Mouse (Mus musculus) midbrain, embryonic 12.5 days (tissue): ENCODE data around the gene Il4ra. TPM values are rescaled to one million over a fixed set of nuclear protein-coding genes. Genes with fewer than 3 reads are reported as not detected.

Experiments used
- ATAC-seq: fragments of 200-750 bp; cut with Nextera tagmentation; 2 replicates; pipeline ENCODE4 v1.8.0; 2017; ENCODE audit warnings: low read depth, moderate TSS enrichment, moderate library complexity; ENCODE audit not compliant: low FRiP score
- H3K27ac ChIP-seq: fragments of 300-500 bp; sonication (generic); replicated peaks from 2 replicates; pipeline ENCODE4 v1.5.1; 2016; ENCODE audit warnings: mild to moderate bottlenecking
- H3K27me3 ChIP-seq: fragments of 300-500 bp; sonication (generic); 2 replicates; pipeline ENCODE4 v1.6.1; 2016; ENCODE audit warnings: mild to moderate bottlenecking
- H3K36me3 ChIP-seq: fragments of 300-500 bp; sonication (generic); 2 replicates; pipeline ENCODE4 v1.6.1; 2016
- H3K4me1 ChIP-seq: fragments of 300-500 bp; sonication (generic); 2 replicates; pipeline ENCODE4 v1.6.1; 2016
- H3K4me2 ChIP-seq: fragments of 300-500 bp; sonication (generic); replicated peaks from 2 replicates; pipeline ENCODE4 v1.6.1; 2016; ENCODE audit warnings: mild to moderate bottlenecking, moderate library complexity
- H3K4me3 ChIP-seq: fragments of 300-500 bp; sonication (generic); 2 replicates; pipeline ENCODE4 v1.5.1; 2016; ENCODE audit warnings: mild to moderate bottlenecking
- H3K9ac ChIP-seq: fragments of 300-500 bp; sonication (generic); replicated peaks from 2 replicates; pipeline ENCODE4 v1.6.1; 2016; ENCODE audit warnings: mild to moderate bottlenecking, moderate library complexity
- H3K9me3 ChIP-seq: fragments of 300-500 bp; sonication (generic); 2 replicates; pipeline ENCODE4 v1.6.1; 2016; ENCODE audit warnings: mild to moderate bottlenecking
- WGBS: fragments of 180-500 bp; shearing (Covaris S2); methylation state at CpG from one replicate; pipeline ENCODE4 v1.1.7; 2016; 5-methylcytosine and 5-hydroxymethylcytosine counted together
- polyA plus RNA-seq: library from polyadenylated mRNA; unstranded; fragments of >200 nt; fragmentation: Nextera tagmentation; extraction: Ambion mirVana; gene quantifications from 2 replicates; pipeline ENCODE4 v1.2.1, GENCODE M21; 2016

Il4ra gene
- polyA plus RNA-seq, 1 experiment from 2014 or later: 6.1 TPM

GRCm38 (mm10) chr7:125593831-125594230 lies 41.9 kb downstream of the Il4ra start:
- Histone ChIP-seq H3K27ac (no peak overlapping the region), H3K4me2 (no peak overlapping the region), H3K36me3 (no peaks in the 10 kb centered on the region), H3K9me3 (no peaks in the 10 kb centered on the region), H3K4me1 (no peaks in the 10 kb centered on the region), H3K27me3 (no peaks in the 10 kb centered on the region), H3K9ac (no peak overlapping the region), H3K4me3 (no peak overlapping the region)
- ATAC-seq: no peak
- WGBS: 87% methylated on average over 4 of the region's 4 CpGs

DNA sequence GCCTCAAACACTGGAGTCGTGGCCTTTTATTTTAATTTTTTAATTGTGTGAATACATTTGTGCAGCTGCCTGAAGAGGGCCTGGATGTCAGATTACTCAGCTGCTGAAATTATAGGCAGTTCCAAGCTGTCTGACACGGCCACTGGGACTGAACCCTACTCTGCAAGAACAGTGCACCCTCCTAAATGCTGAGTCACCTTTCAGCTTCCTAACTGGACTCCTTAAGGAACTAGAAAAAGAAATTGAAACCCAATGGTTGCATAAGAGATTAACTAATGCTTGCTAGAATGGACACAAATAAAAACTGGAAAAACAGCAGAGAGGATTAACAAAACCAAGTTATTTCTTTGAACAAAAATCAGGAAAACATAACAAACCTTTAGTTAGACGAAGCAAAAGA lies 44.5 kb downstream of the Il4ra start:
- no peaks in the 10 kb centered on the region for H3K4me1 ChIP-seq
- H3K4me3 ChIP-seq: no peak overlapping the region
- no peak overlapping the region for H3K9ac ChIP-seq
- no peaks in the 10 kb centered on the region for H3K36me3 ChIP-seq
- H3K9me3 ChIP-seq: no peaks in the 10 kb centered on the region
- 68% methylated on average over 3 of the region's 3 CpGs for WGBS
- no peak overlapping the region for H3K27ac ChIP-seq
- H3K4me2 ChIP-seq: no peak overlapping the region
- H3K27me3 ChIP-seq: no peaks in the 10 kb centered on the region
- no peak for ATAC-seq

DNA sequence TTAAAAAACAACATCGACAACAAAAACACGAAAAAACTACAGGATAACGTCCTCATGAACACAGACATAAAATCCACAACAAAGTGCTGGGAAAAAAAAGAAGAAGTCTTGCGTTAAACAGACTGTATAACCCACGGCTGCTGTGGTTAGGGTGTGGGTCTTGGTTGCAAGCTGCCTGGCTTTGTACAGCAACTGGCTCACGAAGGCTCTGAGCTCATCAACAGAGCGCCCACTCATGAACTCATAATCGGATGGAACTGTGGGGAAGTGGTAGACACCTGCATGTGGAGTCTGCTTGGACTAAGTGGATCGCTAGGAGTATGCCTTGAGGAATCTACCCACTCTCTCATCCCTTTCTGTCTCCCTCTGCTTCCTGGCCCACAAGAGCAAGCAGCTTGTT lies 45.2 kb downstream of the Il4ra start:
- Histone ChIP-seq H3K9ac (no peak overlapping the region), H3K27me3 (no peaks in the 10 kb centered on the region), H3K4me2 (no peak overlapping the region), H3K9me3 (no peaks in the 10 kb centered on the region), H3K4me1 (no peaks in the 10 kb centered on the region), H3K36me3 (no peaks in the 10 kb centered on the region), H3K27ac (no peak overlapping the region), H3K4me3 (no peak overlapping the region)
- WGBS: 90% methylated on average over 9 of the region's 9 CpGs
- no peak for ATAC-seq

DNA sequence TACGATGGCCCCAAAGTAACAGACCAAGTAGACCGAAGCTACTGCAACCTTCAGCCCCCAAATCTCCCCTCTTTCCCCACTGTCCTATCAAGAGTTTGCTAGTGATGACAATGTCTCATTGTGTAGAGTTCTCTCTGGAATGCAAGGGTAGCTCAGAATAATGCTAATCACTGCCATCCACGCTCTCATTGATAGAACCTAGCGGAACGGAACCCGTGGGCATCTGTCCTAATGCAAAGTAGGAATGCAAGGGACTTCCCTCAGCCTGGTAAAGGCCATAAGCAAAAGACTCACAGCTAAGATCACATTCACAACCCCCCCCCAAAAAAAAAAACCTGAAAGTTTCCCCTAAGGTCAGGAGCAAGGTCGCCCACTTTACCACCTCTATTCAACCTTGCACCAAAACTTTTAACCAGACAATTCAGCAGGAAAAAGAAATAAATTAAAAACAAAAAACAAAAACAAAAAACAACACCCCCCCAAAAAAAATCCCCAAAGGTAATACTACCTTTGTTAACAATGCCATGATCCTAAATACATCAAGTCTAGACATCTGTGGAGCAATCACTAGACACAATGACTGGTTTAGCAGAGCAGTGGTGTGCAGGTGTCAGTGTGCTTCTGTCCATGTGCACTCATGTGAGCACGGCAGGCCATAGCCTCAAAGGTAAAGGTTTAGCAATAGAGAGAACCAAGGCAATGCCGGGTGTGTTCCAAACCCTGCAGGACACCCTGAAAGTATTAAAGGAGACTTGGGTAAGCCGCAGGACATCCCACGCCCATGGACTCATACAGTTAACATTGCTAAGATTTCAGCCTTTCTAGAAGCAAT lies 45.8 kb downstream of the Il4ra start:
- H3K36me3 ChIP-seq: no peaks in the 10 kb centered on the region
- H3K27ac ChIP-seq: no peak overlapping the region
- H3K27me3 ChIP-seq: no peaks in the 10 kb centered on the region
- no peaks in the 10 kb centered on the region for H3K9me3 ChIP-seq
- H3K4me2 ChIP-seq: no peak overlapping the region
- H3K4me3 ChIP-seq: no peak overlapping the region
- H3K9ac ChIP-seq: no peak overlapping the region
- H3K4me1 ChIP-seq: no peaks in the 10 kb centered on the region
- 80% methylated on average over 11 of the region's 11 CpGs for WGBS
- ATAC-seq: no peak

- no peak for ATAC-seq
- Histone ChIP-seq H3K4me3 (no peak overlapping the region), H3K27ac (no peak overlapping the region), H3K9me3 (no peaks in the 10 kb centered on the region), H3K4me2 (no peak overlapping the region), H3K27me3 (no peaks in the 10 kb centered on the region), H3K36me3 (no peaks in the 10 kb centered on the region), H3K4me1 (no peaks in the 10 kb centered on the region), H3K9ac (no peak overlapping the region)
- 68% methylated on average over 4 of the region's 4 CpGs for WGBS
Observed at GRCm38 (mm10) chr7:125599373-125599973, 47.6 kb downstream of the Il4ra start.

DNA sequence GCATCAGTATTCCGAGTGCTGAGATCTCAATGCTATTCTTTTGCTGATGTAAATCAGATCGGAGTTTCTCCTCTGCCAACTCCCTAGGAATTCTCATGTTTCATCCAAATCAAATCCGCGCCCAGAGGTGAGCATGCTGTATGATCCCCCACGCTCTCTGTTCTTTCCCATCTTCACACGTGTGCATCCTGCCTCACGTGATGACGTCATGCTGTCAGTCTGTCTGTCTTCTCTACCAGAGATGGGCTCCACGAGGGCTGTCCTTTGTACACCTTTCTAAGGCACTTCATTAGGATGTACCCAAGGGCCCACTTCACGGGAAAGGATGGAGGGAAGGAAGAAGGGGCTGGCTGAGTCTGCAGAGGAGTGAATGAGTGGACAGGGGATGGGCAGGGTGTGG lies 48.2 kb downstream of the Il4ra start:
- H3K36me3 ChIP-seq: no peaks in the 10 kb centered on the region
- 0 out of 2 replicates have a peak, but pooled peaks cover 4% of the 10 kb centered on the region for H3K27me3 ChIP-seq
- H3K4me2 ChIP-seq: no peak overlapping the region
- no peak for ATAC-seq
- no peak overlapping the region for H3K9ac ChIP-seq
- H3K4me3 ChIP-seq: no peak overlapping the region
- H3K9me3 ChIP-seq: no peaks in the 10 kb centered on the region
- H3K27ac ChIP-seq: no peak overlapping the region
- 81% methylated on average over 10 of the region's 10 CpGs for WGBS
- H3K4me1 ChIP-seq: no peaks in the 10 kb centered on the region

DNA sequence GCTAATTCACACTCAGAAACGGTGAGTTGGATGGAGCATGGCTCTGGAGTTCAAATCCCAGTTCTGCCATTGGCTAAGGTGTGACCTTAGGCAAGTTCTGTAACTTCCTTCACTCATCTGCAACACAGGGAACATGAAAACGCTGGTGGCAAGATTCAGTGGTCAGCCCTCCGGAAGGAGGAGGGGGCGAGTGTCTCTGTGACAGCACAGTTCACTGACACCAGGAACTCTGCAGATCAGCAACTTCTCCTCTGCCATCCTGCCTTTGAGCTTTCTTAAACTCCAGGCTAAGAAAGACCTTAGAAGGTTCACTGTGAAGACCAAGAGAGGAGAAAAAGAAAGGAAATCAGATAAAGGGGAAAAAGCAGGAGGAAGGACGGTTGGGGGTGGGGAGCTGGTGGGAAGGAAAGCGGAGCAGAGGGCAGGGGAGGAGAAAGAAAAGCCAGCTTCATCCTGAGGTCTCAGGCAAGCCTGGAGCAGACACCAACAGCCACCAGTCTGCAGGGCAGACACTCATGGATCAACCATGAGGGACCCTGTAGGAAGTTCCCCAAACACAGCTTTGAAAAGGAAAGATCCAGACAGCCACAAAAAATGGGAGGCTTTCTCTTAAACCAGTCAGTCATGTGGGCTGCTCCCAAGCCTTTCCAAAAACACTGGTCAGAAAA lies 48.8 kb downstream of the Il4ra start:
- H3K4me3 ChIP-seq: no peak overlapping the region
- WGBS: 62% methylated on average over 6 of the region's 6 CpGs
- H3K36me3 ChIP-seq: no peaks in the 10 kb centered on the region
- no peaks in the 10 kb centered on the region for H3K9me3 ChIP-seq
- H3K9ac ChIP-seq: no peak overlapping the region
- no peak for ATAC-seq
- H3K27me3 ChIP-seq: 0 out of 2 replicates have a peak, but pooled peaks cover 4% of the 10 kb centered on the region
- H3K27ac ChIP-seq: no peak overlapping the region
- no peak overlapping the region for H3K4me2 ChIP-seq
- H3K4me1 ChIP-seq: no peaks in the 10 kb centered on the region

DNA sequence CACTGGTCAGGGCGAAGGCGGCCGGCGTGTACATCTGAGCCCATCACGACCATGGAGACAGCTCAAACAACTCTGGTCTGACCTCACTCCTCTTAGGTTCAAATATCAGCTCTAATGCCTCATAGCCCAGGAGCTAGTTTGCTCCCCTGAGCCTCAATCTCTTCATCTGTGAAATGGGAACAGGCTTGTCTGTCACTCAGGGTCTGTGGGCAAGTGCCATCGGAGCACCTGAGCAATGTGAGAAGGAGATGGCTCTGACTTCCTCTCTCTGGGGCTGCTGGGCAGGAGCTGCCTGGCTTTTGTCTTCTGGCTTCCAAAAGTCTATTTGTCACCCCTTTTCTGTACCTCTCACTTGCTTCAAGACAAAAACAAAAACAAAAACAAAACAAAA lies 49.4 kb downstream of the Il4ra start:
- H3K4me3 ChIP-seq: no peak overlapping the region
- no peak for ATAC-seq
- H3K9ac ChIP-seq: no peak overlapping the region
- no peak overlapping the region for H3K27ac ChIP-seq
- no peaks in the 10 kb centered on the region for H3K36me3 ChIP-seq
- 85% methylated on average over 6 of the region's 6 CpGs for WGBS
- no peaks in the 10 kb centered on the region for H3K4me1 ChIP-seq
- no peaks in the 10 kb centered on the region for H3K9me3 ChIP-seq
- H3K27me3 ChIP-seq: 0 out of 2 replicates have a peak, but pooled peaks cover 4% of the 10 kb centered on the region
- no peak overlapping the region for H3K4me2 ChIP-seq

- Histone ChIP-seq H3K4me1 (no peaks in the 10 kb centered on the region), H3K4me2 (no peak overlapping the region), H3K27ac (no peak overlapping the region), H3K27me3 (0 out of 2 replicates have a peak, but pooled peaks cover 4% of the 10 kb centered on the region), H3K9me3 (no peaks in the 10 kb centered on the region), H3K4me3 (no peak overlapping the region), H3K36me3 (no peaks in the 10 kb centered on the region), H3K9ac (no peak overlapping the region)
- no peak for ATAC-seq
- WGBS: 80% methylated on average over 11 of the region's 11 CpGs
Observed at GRCm38 (mm10) chr7:125601821-125602448, 50.0 kb downstream of the Il4ra start.

GRCm38 (mm10) chr7:125603185-125603631 lies 51.3 kb downstream of the Il4ra start, which contains the start of gene Il21r:
Gene Il21r (plus strand): TSS chr7:125603429.
- Histone ChIP-seq H3K27ac (no peak within 1 kb of the TSS), H3K9ac (no peak within 1 kb of the TSS), H3K4me3 (no peak within 1 kb of the TSS), H3K27me3 (0 out of 2 replicates have a peak, but pooled peaks cover 4% of the 10 kb centered on the region), H3K4me1 (no peaks in the 10 kb centered on the region), H3K9me3 (no peaks in the 10 kb centered on the region), H3K4me2 (no peak within 1 kb of the TSS), H3K36me3 (no peaks in the 10 kb centered on the region)
- ATAC-seq: no peak
- WGBS: 77% methylated on average over 11 of the region's 11 CpGs

- H3K4me2 ChIP-seq: no peak overlapping the region
- no peak overlapping the region for H3K4me3 ChIP-seq
- H3K9me3 ChIP-seq: no peaks in the 10 kb centered on the region
- no peaks in the 10 kb centered on the region for H3K4me1 ChIP-seq
- no peak overlapping the region for H3K27ac ChIP-seq
- 0 out of 2 replicates have a peak, but pooled peaks cover 4% of the 10 kb centered on the region for H3K27me3 ChIP-seq
- 81% methylated on average over 12 of the region's 12 CpGs for WGBS
- no peak overlapping the region for H3K9ac ChIP-seq
- H3K36me3 ChIP-seq: no peaks in the 10 kb centered on the region
- no peak for ATAC-seq
Observed at GRCm38 (mm10) chr7:125604362-125605319, 52.7 kb downstream of the Il4ra start.
